Mouse (Mus musculus): ENCODE data around the gene Rgs19. TPM values are rescaled to one million over a fixed set of nuclear protein-coding genes. Genes with fewer than 3 reads are reported as not detected.

The Rgs19 gene
- 55.4 and 57.0 TPM in 2 replicates for polyA plus RNA-seq (2012; rRNA removed)

GRCm38 (mm10) chr2:181693339-181694280, at the start of gene Rgs19:
TSS of gene Rgs19 (minus strand) at chr2:181693977.
- peak; percentile 58; the same call in 1 of the 2 replicates for TF ChIP-seq POLR2A (IDR thresholded peaks at IDR 0.05; ENCODE audit: extremely low read depth, insufficient read depth, low read length)
- no peak for TF ChIP-seq CTCF (IDR thresholded peaks at IDR 0.05; ENCODE audit: extremely low read depth, insufficient read depth, low read length)
- Histone ChIP-seq H3K4me3 (ENCODE audit: insufficient read depth, low read length) (peak within 1 kb of the TSS; percentile 93), H3K4me1 (ENCODE audit: control insufficient read depth, insufficient read depth, low read length) (peaks cover 2% of the 10 kb centered on the region; the same call in 1 of the 2 replicates), H3K27ac (ENCODE audit: insufficient read depth, low read length) (peak within 1 kb of the TSS; percentile 20)

- H3K4me1 ChIP-seq (ENCODE audit: control insufficient read depth, insufficient read depth, low read length), result no peaks in the 10 kb centered on the region
- H3K27ac ChIP-seq (ENCODE audit: insufficient read depth, low read length), result no peak overlapping the region
- no peak for TF ChIP-seq CTCF (IDR thresholded peaks at IDR 0.05; ENCODE audit: extremely low read depth, insufficient read depth, low read length)
- no peak for TF ChIP-seq POLR2A (IDR thresholded peaks at IDR 0.05; ENCODE audit: extremely low read depth, insufficient read depth, low read length)
- no peak overlapping the region for H3K4me3 ChIP-seq (ENCODE audit: insufficient read depth, low read length)
These were observed 36.3 kb upstream of the Rgs19 start for GRCm38 (mm10) chr2:181730051-181730450.

- H3K4me3 ChIP-seq (ENCODE audit: insufficient read depth, low read length), result no peak overlapping the region
- TF ChIP-seq POLR2A (IDR thresholded peaks at IDR 0.05; ENCODE audit: extremely low read depth, insufficient read depth, low read length) (no peak), CTCF (IDR thresholded peaks at IDR 0.05; ENCODE audit: extremely low read depth, insufficient read depth, low read length) (no peak)
- peaks cover 3% of the 10 kb centered on the region for H3K4me1 ChIP-seq (ENCODE audit: control insufficient read depth, insufficient read depth, low read length)
- no peak overlapping the region for H3K27ac ChIP-seq (ENCODE audit: insufficient read depth, low read length)
These were observed 34.0 kb upstream of the Rgs19 start for GRCm38 (mm10) chr2:181727659-181728262.

- H3K27ac ChIP-seq (ENCODE audit: insufficient read depth, low read length), result no peak overlapping the region
- no peak overlapping the region for H3K4me3 ChIP-seq (ENCODE audit: insufficient read depth, low read length)
- no peak for TF ChIP-seq POLR2A (IDR thresholded peaks at IDR 0.05; ENCODE audit: extremely low read depth, insufficient read depth, low read length)
- peak; percentile 76 for TF ChIP-seq CTCF (IDR thresholded peaks at IDR 0.05; ENCODE audit: extremely low read depth, insufficient read depth, low read length)
- peaks cover 3% of the 10 kb centered on the region for H3K4me1 ChIP-seq (ENCODE audit: control insufficient read depth, insufficient read depth, low read length)
These were observed 28.4 kb upstream of the Rgs19 start for GRCm38 (mm10) chr2:181722213-181722612.

GRCm38 (mm10) chr2:181721200-181721599, 27.4 kb upstream of the Rgs19 start:
- H3K27ac ChIP-seq (ENCODE audit: insufficient read depth, low read length), result no peak overlapping the region
- TF ChIP-seq POLR2A (IDR thresholded peaks at IDR 0.05; ENCODE audit: extremely low read depth, insufficient read depth, low read length) (no peak), CTCF (IDR thresholded peaks at IDR 0.05; ENCODE audit: extremely low read depth, insufficient read depth, low read length) (no peak)
- H3K4me3 ChIP-seq (ENCODE audit: insufficient read depth, low read length), result no peak overlapping the region
- H3K4me1 ChIP-seq (ENCODE audit: control insufficient read depth, insufficient read depth, low read length), result peaks cover 4% of the 10 kb centered on the region

GRCm38 (mm10) chr2:181720061-181720460, 26.3 kb upstream of the Rgs19 start:
- H3K4me1 ChIP-seq (ENCODE audit: control insufficient read depth, insufficient read depth, low read length), result peaks cover 7% of the 10 kb centered on the region
- no peak for TF ChIP-seq POLR2A (IDR thresholded peaks at IDR 0.05; ENCODE audit: extremely low read depth, insufficient read depth, low read length)
- no peak overlapping the region for H3K27ac ChIP-seq (ENCODE audit: insufficient read depth, low read length)
- no peak overlapping the region for H3K4me3 ChIP-seq (ENCODE audit: insufficient read depth, low read length)

GRCm38 (mm10) chr2:181716991-181717390, 23.2 kb upstream of the Rgs19 start:
- no peak overlapping the region for H3K27ac ChIP-seq (ENCODE audit: insufficient read depth, low read length)
- TF ChIP-seq POLR2A (IDR thresholded peaks at IDR 0.05; ENCODE audit: extremely low read depth, insufficient read depth, low read length) (no peak), CTCF (IDR thresholded peaks at IDR 0.05; ENCODE audit: extremely low read depth, insufficient read depth, low read length) (no peak)
- H3K4me3 ChIP-seq (ENCODE audit: insufficient read depth, low read length), result no peak overlapping the region; the same call in 1 of the 2 replicates
- peaks cover 10% of the 10 kb centered on the region; the same call in 1 of the 2 replicates for H3K4me1 ChIP-seq (ENCODE audit: control insufficient read depth, insufficient read depth, low read length)

- TF ChIP-seq CTCF (IDR thresholded peaks at IDR 0.05; ENCODE audit: extremely low read depth, insufficient read depth, low read length) (no peak), POLR2A (IDR thresholded peaks at IDR 0.05; ENCODE audit: extremely low read depth, insufficient read depth, low read length) (no peak)
These were observed 21.6 kb upstream of the Rgs19 start for GRCm38 (mm10) chr2:181715382-181715781.

GRCm38 (mm10) chr2:181714903-181715326, 21.1 kb upstream of the Rgs19 start, which contains the start of gene Oprl1:
TSS of gene Oprl1 (plus strand) at chr2:181715016.
- H3K4me1 ChIP-seq (ENCODE audit: control insufficient read depth, insufficient read depth, low read length), result peaks cover 10% of the 10 kb centered on the region; the same call in 1 of the 2 replicates
- H3K4me3 ChIP-seq (ENCODE audit: insufficient read depth, low read length), result peak within 1 kb of the TSS; percentile 80
- peak within 1 kb of the TSS; percentile 86 for H3K27ac ChIP-seq (ENCODE audit: insufficient read depth, low read length)

More at GRCm38 (mm10) chr2:181715382-181715781, 21.6 kb upstream of the Rgs19 start:
- H3K4me1 ChIP-seq (ENCODE audit: control insufficient read depth, insufficient read depth, low read length), result peaks cover 10% of the 10 kb centered on the region; the same call in 1 of the 2 replicates
- 0 out of 2 replicates have a peak overlapping the region, but pooled peaks have one; percentile 5 for H3K27ac ChIP-seq (ENCODE audit: insufficient read depth, low read length)
- peak overlapping the region; percentile 80 for H3K4me3 ChIP-seq (ENCODE audit: insufficient read depth, low read length)

More at GRCm38 (mm10) chr2:181714903-181715326, 21.1 kb upstream of the Rgs19 start, which contains the start of gene Oprl1:
- TF ChIP-seq CTCF (IDR thresholded peaks at IDR 0.05; ENCODE audit: extremely low read depth, insufficient read depth, low read length) (no peak), POLR2A (IDR thresholded peaks at IDR 0.05; ENCODE audit: extremely low read depth, insufficient read depth, low read length) (peak; percentile 50; the same call in 1 of the 2 replicates)

Data from cortical plate, adult 2 months (tissue).